Mouse (Mus musculus): ENCODE data around the gene Olig1. TPM values are rescaled to one million over a fixed set of nuclear protein-coding genes. Genes with fewer than 3 reads are reported as not detected.

Olig1 gene
- polyA plus RNA-seq, 1 experiment from 2014 or later = 0.04 TPM

GRCm38 (mm10) chr16:91224481-91225232 is 44.9 kb upstream of the Olig1 start:
- Histone ChIP-seq H3K4me3 (ENCODE audit: low read depth, low read length) (peak overlapping the region; percentile 17), H3K36me3 (ENCODE audit: control insufficient read depth, insufficient read depth, low read length) (no peaks in the 10 kb centered on the region), H3K27me3 (ENCODE audit: control insufficient read depth, insufficient read depth, low read length) (peaks cover 66% of the 10 kb centered on the region), H3K4me1 (replicated peaks; ENCODE audit: control insufficient read depth, insufficient read depth) (no peaks in the 10 kb centered on the region), H3K9ac (ENCODE audit: low read length) (no peak overlapping the region), H3K27ac (replicated peaks) (no peak overlapping the region), H3K4me2 (replicated peaks; ENCODE audit: low read depth) (peak overlapping the region; percentile 34), H3K9me3 (ENCODE audit: control insufficient read depth, low read length) (no peaks in the 10 kb centered on the region)
- DNase-seq (ENCODE audit: low spot score) (peak; percentile 29), ATAC-seq (ENCODE audit: low FRiP score, low TSS enrichment) (no peak)
- 3% methylated on average over 26 of the region's 26 CpGs for WGBS
- peak; percentile 48 for TF ChIP-seq CTCF (IDR thresholded peaks at IDR 0.05; ENCODE audit: low read depth)
- TF ChIP-seq EP300 (optimal IDR thresholded peaks at IDR 0.05) = no peak

DNA sequence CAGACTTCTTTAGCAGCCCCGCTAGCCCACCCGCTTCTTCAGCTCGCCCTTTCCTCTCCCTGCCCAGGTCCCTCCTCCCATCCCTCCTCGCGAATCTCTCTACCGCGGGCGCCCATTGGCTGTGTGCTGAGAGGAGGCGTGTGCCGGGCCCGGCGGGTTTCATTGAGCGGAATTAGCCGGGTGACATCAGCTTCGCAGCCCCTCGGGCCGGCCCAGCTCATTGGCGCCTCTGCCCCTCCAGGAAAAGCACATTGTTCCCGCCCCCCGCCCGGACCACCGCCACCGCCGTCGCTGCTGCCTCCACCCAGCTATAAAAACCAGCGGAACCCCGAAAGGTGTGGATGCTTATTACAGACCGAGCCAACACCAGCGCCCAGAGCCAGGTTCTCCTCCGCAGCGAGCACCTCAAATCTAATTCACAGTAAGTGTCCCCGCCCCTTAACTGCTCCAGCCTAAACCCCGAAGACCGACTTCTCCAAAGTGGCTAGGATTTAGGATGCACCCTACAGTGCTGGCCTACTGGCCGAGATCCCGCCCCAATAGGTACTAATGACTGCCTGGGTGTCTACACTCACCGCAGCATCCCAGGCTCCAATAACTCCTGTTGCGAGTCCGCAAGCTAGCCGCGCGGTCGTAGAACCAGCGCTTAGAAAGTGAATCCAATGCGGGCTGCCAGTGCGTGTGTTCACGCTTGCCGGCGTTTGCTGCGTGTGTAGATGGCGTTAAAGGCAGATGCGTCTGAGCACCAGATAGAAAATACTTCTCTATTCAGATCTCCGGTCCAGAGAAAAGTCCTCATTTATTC is 44.1 kb upstream of the Olig1 start, which contains the start of gene Olig2:
TSS of gene Olig2 (plus strand) at position 225 of the 805 bp plus-strand sequence.
- Histone ChIP-seq H3K27me3 (ENCODE audit: control insufficient read depth, insufficient read depth, low read length) (peaks cover 64% of the 10 kb centered on the region), H3K4me1 (replicated peaks; ENCODE audit: control insufficient read depth, insufficient read depth) (no peaks in the 10 kb centered on the region), H3K4me2 (replicated peaks; ENCODE audit: low read depth) (peak within 1 kb of the TSS; percentile 34), H3K4me3 (ENCODE audit: low read depth, low read length) (peak within 1 kb of the TSS; percentile 17), H3K27ac (replicated peaks) (no peak within 1 kb of the TSS), H3K36me3 (ENCODE audit: control insufficient read depth, insufficient read depth, low read length) (no peaks in the 10 kb centered on the region), H3K9me3 (ENCODE audit: control insufficient read depth, low read length) (no peaks in the 10 kb centered on the region), H3K9ac (ENCODE audit: low read length) (no peak within 1 kb of the TSS)
- TF ChIP-seq EP300 (optimal IDR thresholded peaks at IDR 0.05) = no peak
- no peak for TF ChIP-seq CTCF (IDR thresholded peaks at IDR 0.05; ENCODE audit: low read depth)
- WGBS = 1% methylated on average over 53 of the region's 53 CpGs
- ATAC-seq (ENCODE audit: low FRiP score, low TSS enrichment) (0 out of 2 replicates have a peak, but pooled peaks have one; percentile 26), DNase-seq (ENCODE audit: low spot score) (no peak)

GRCm38 (mm10) chr16:91226038-91226882 is 43.3 kb upstream of the Olig1 start:
- H3K9ac ChIP-seq (ENCODE audit: low read length) = no peak overlapping the region
- no peaks in the 10 kb centered on the region for H3K9me3 ChIP-seq (ENCODE audit: control insufficient read depth, low read length)
- under 1% methylated on average over 59 of the region's 60 CpGs for WGBS
- H3K4me1 ChIP-seq (replicated peaks; ENCODE audit: control insufficient read depth, insufficient read depth) = no peaks in the 10 kb centered on the region
- ATAC-seq (ENCODE audit: low FRiP score, low TSS enrichment) (no peak), DNase-seq (ENCODE audit: low spot score) (no peak)
- H3K4me2 ChIP-seq (replicated peaks; ENCODE audit: low read depth) = no peak overlapping the region
- H3K36me3 ChIP-seq (ENCODE audit: control insufficient read depth, insufficient read depth, low read length) = no peaks in the 10 kb centered on the region
- no peak for TF ChIP-seq EP300 (optimal IDR thresholded peaks at IDR 0.05)
- TF ChIP-seq CTCF (IDR thresholded peaks at IDR 0.05; ENCODE audit: low read depth) = no peak
- no peak overlapping the region for H3K27ac ChIP-seq (replicated peaks)
- peaks cover 64% of the 10 kb centered on the region for H3K27me3 ChIP-seq (ENCODE audit: control insufficient read depth, insufficient read depth, low read length)
- no peak overlapping the region for H3K4me3 ChIP-seq (ENCODE audit: low read depth, low read length)

DNA sequence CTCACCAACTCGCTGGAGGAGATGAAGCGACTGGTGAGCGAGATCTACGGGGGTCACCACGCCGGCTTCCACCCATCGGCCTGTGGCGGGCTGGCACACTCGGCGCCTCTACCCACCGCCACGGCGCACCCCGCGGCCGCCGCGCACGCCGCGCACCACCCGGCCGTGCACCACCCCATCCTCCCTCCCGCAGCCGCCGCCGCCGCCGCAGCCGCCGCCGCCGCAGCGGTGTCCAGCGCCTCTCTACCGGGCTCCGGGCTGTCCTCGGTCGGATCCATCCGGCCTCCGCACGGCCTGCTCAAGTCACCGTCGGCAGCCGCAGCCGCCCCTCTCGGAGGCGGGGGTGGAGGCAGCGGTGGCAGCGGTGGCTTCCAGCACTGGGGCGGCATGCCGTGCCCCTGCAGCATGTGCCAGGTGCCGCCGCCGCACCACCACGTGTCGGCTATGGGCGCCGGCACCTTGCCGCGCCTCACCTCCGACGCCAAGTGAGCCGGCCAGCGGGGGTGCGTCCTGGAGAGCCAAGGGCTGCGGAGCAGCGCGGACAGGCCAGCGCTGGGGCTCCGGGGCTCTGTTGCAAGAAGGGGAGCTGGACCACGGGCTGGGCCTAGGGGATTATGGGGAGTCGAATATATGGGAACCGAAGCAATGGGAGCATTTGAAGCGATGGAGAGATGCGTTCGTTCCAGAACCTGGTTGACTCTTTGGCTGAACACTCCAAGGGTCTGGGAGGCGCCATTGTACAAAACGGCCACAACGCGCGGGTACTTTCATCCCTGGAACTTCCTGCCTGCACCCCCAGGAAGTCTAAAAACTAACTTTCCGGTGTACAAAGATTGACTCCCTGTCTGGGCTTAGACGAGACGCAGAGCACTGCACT is 42.5 kb upstream of the Olig1 start:
- no peaks in the 10 kb centered on the region for H3K9me3 ChIP-seq (ENCODE audit: control insufficient read depth, low read length)
- H3K4me3 ChIP-seq (ENCODE audit: low read depth, low read length) = no peak overlapping the region
- WGBS = 2% methylated on average over 69 of the region's 85 CpGs
- ATAC-seq (ENCODE audit: low FRiP score, low TSS enrichment) (no peak), DNase-seq (ENCODE audit: low spot score) (no peak)
- no peak for TF ChIP-seq EP300 (optimal IDR thresholded peaks at IDR 0.05)
- no peak for TF ChIP-seq CTCF (IDR thresholded peaks at IDR 0.05; ENCODE audit: low read depth)
- H3K27me3 ChIP-seq (ENCODE audit: control insufficient read depth, insufficient read depth, low read length) = peaks cover 61% of the 10 kb centered on the region
- no peak overlapping the region for H3K9ac ChIP-seq (ENCODE audit: low read length)
- no peak overlapping the region for H3K27ac ChIP-seq (replicated peaks)
- no peak overlapping the region for H3K4me2 ChIP-seq (replicated peaks; ENCODE audit: low read depth)
- H3K4me1 ChIP-seq (replicated peaks; ENCODE audit: control insufficient read depth, insufficient read depth) = no peaks in the 10 kb centered on the region
- H3K36me3 ChIP-seq (ENCODE audit: control insufficient read depth, insufficient read depth, low read length) = no peaks in the 10 kb centered on the region

GRCm38 (mm10) chr16:91227760-91228043 is 41.9 kb upstream of the Olig1 start:
- no peak for DNase-seq (ENCODE audit: low spot score)
- H3K36me3 ChIP-seq (ENCODE audit: control insufficient read depth, insufficient read depth, low read length) = no peaks in the 10 kb centered on the region
- ATAC-seq (ENCODE audit: low FRiP score, low TSS enrichment) = no peak
- peaks cover 59% of the 10 kb centered on the region for H3K27me3 ChIP-seq (ENCODE audit: control insufficient read depth, insufficient read depth, low read length)
- H3K4me2 ChIP-seq (replicated peaks; ENCODE audit: low read depth) = no peak overlapping the region
- H3K4me3 ChIP-seq (ENCODE audit: low read depth, low read length) = no peak overlapping the region
- H3K9ac ChIP-seq (ENCODE audit: low read length) = no peak overlapping the region
- no peak overlapping the region for H3K27ac ChIP-seq (replicated peaks)
- no peaks in the 10 kb centered on the region for H3K4me1 ChIP-seq (replicated peaks; ENCODE audit: control insufficient read depth, insufficient read depth)
- WGBS = 4% methylated on average over 6 of the region's 6 CpGs
- H3K9me3 ChIP-seq (ENCODE audit: control insufficient read depth, low read length) = no peaks in the 10 kb centered on the region
- TF ChIP-seq EP300 (optimal IDR thresholded peaks at IDR 0.05) (no peak), CTCF (IDR thresholded peaks at IDR 0.05; ENCODE audit: low read depth) (no peak)
